Mouse (Mus musculus): Measurements from ENCODE around the gene Rnf4. TPM values are rescaled to one million over a fixed set of nuclear protein-coding genes. Genes with fewer than 3 reads are reported as not detected.

Rnf4 gene
- polyA plus RNA-seq, 1 experiment, result 31.8 TPM

- Histone ChIP-seq H3K27ac (ENCODE audit: insufficient read depth, low read depth, low read length) (peak overlapping the region; percentile 89), H3K36me3 (ENCODE audit: control insufficient read depth, insufficient read depth, low read length) (no peaks in the 10 kb centered on the region), H3K4me3 (ENCODE audit: low read depth, low read length) (peak overlapping the region; percentile 86), H3K27me3 (ENCODE audit: control insufficient read depth, insufficient read depth, low read length) (no peaks in the 10 kb centered on the region), H3K4me1 (ENCODE audit: control insufficient read depth, insufficient read depth, insufficient read length, low read length) (no peaks in the 10 kb centered on the region; the same call in 1 of the 2 replicates)
- TF ChIP-seq CTCF (IDR thresholded peaks at IDR 0.05; ENCODE audit: extremely low read depth, insufficient read length, insufficient replicate concordance, low read depth, low read length) (no peak), POLR2A (IDR thresholded peaks at IDR 0.05; ENCODE audit: low read depth, low read length) (no peak)
- WGBS, result 1% methylated on average over 21 of the region's 21 CpGs
Measured at GRCm38 (mm10) chr5:34335539-34336096, 471 bp upstream of the Rnf4 start.

DNA sequence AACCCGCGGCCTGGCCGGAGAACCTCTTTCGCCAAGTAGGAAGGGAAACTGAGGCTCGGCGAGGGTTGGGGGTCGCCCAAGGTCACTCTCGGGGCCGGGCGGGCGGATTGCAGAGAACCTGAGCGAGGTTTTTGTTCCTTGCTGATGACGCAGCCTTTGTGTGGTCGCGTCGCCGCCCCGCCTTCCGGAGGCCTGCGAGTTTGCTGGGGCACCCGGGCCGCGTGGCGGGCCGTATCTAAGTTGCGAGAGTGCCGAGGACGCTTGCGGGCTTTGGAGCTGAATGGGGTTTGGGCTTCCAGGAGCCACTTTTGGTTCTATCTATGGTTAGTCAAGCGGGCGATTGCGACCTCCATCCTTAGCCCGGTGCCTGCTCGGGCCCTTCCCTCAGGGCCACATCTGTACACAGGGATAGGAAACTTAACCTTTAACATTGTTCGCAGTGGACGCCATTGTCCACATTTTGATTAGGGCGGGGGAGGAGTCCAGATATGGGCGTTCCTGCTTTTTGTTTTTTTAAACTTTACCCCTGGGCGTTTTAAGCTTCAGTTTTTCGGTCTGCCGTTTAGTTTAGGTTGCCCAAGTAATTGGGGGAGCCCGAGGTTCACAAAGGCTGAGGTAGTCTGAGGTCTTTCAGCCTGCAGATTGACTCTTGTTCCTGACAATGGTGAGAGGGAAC, 824 bp downstream of the Rnf4 start:
- Histone ChIP-seq H3K36me3 (ENCODE audit: control insufficient read depth, insufficient read depth, low read length) (no peaks in the 10 kb centered on the region), H3K27me3 (ENCODE audit: control insufficient read depth, insufficient read depth, low read length) (no peaks in the 10 kb centered on the region), H3K4me3 (ENCODE audit: low read depth, low read length) (peak overlapping the region; percentile 98), H3K27ac (ENCODE audit: insufficient read depth, low read depth, low read length) (peak overlapping the region; percentile 57), H3K4me1 (ENCODE audit: control insufficient read depth, insufficient read depth, insufficient read length, low read length) (no peaks in the 10 kb centered on the region; the same call in 1 of the 2 replicates)
- under 1% methylated on average over 42 of the region's 42 CpGs for WGBS
- TF ChIP-seq CTCF (IDR thresholded peaks at IDR 0.05; ENCODE audit: extremely low read depth, insufficient read length, insufficient replicate concordance, low read depth, low read length), result no peak

GRCm38 (mm10) chr5:34340246-34340645, 4.2 kb downstream of the Rnf4 start:
- WGBS, result 79% methylated on average over 6 of the region's 6 CpGs
- Histone ChIP-seq H3K36me3 (ENCODE audit: control insufficient read depth, insufficient read depth, low read length) (peaks cover 9% of the 10 kb centered on the region), H3K4me3 (ENCODE audit: low read depth, low read length) (no peak overlapping the region), H3K27me3 (ENCODE audit: control insufficient read depth, insufficient read depth, low read length) (no peaks in the 10 kb centered on the region), H3K4me1 (ENCODE audit: control insufficient read depth, insufficient read depth, insufficient read length, low read length) (no peaks in the 10 kb centered on the region; the same call in 1 of the 2 replicates), H3K27ac (ENCODE audit: insufficient read depth, low read depth, low read length) (no peak overlapping the region)
- TF ChIP-seq POLR2A (IDR thresholded peaks at IDR 0.05; ENCODE audit: low read depth, low read length) (no peak), CTCF (IDR thresholded peaks at IDR 0.05; ENCODE audit: extremely low read depth, insufficient read length, insufficient replicate concordance, low read depth, low read length) (no peak)

DNA sequence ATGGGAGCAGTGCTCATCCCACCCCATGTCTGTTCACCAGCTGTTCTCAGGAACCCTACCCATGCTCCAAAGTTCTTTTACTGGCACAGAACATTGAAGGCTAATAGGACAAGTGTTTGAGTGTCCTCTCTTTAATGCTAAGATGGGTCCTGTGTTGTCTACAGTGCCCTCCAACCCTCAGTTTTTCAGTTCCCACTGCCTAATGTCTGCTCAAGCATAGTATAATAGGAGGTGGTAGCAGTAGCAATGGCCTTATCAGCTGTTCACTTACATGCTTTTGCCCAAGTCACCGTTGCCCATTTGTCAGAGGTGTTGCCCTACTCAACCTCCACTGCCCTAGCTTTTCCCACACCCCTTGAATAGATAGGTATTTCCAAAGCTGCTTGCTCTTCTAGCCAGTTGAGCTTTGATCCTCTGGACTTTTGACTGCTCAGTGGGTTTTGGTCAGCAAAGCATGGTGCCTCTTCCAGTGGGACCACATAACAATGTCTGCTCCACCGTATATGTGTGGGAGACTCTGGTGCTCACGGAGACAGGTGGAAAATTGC, 16.1 kb downstream of the Rnf4 start:
- Histone ChIP-seq H3K27me3 (ENCODE audit: control insufficient read depth, insufficient read depth, low read length) (no peaks in the 10 kb centered on the region), H3K4me1 (ENCODE audit: control insufficient read depth, insufficient read depth, insufficient read length, low read length) (no peaks in the 10 kb centered on the region), H3K4me3 (ENCODE audit: low read depth, low read length) (no peak overlapping the region), H3K36me3 (ENCODE audit: control insufficient read depth, insufficient read depth, low read length) (peaks cover 72% of the 10 kb centered on the region), H3K27ac (ENCODE audit: insufficient read depth, low read depth, low read length) (no peak overlapping the region)
- TF ChIP-seq CTCF (IDR thresholded peaks at IDR 0.05; ENCODE audit: extremely low read depth, insufficient read length, insufficient replicate concordance, low read depth, low read length), result no peak
- WGBS, result 94% methylated on average over 3 of the region's 3 CpGs

GRCm38 (mm10) chr5:34360261-34360660, 24.2 kb downstream of the Rnf4 start:
- Histone ChIP-seq H3K36me3 (ENCODE audit: control insufficient read depth, insufficient read depth, low read length) (peaks cover 15% of the 10 kb centered on the region), H3K27ac (ENCODE audit: insufficient read depth, low read depth, low read length) (no peak overlapping the region), H3K4me3 (ENCODE audit: low read depth, low read length) (no peak overlapping the region), H3K4me1 (ENCODE audit: control insufficient read depth, insufficient read depth, insufficient read length, low read length) (no peaks in the 10 kb centered on the region), H3K27me3 (ENCODE audit: control insufficient read depth, insufficient read depth, low read length) (no peaks in the 10 kb centered on the region)
- WGBS, result 93% methylated on average over 3 of the region's 3 CpGs
- TF ChIP-seq CTCF (IDR thresholded peaks at IDR 0.05; ENCODE audit: extremely low read depth, insufficient read length, insufficient replicate concordance, low read depth, low read length), result no peak
- TF ChIP-seq POLR2A (IDR thresholded peaks at IDR 0.05; ENCODE audit: low read depth, low read length), result no peak

GRCm38 (mm10) chr5:34363115-34363514, 27.0 kb downstream of the Rnf4 start:
- Histone ChIP-seq H3K27me3 (ENCODE audit: control insufficient read depth, insufficient read depth, low read length) (no peaks in the 10 kb centered on the region), H3K27ac (ENCODE audit: insufficient read depth, low read depth, low read length) (no peak overlapping the region), H3K36me3 (ENCODE audit: control insufficient read depth, insufficient read depth, low read length) (peaks cover 4% of the 10 kb centered on the region), H3K4me3 (ENCODE audit: low read depth, low read length) (no peak overlapping the region), H3K4me1 (ENCODE audit: control insufficient read depth, insufficient read depth, insufficient read length, low read length) (no peaks in the 10 kb centered on the region)
- no peak for TF ChIP-seq POLR2A (IDR thresholded peaks at IDR 0.05; ENCODE audit: low read depth, low read length)
- no peak for TF ChIP-seq CTCF (IDR thresholded peaks at IDR 0.05; ENCODE audit: extremely low read depth, insufficient read length, insufficient replicate concordance, low read depth, low read length)

- peak overlapping the region; percentile 80 for H3K4me3 ChIP-seq (ENCODE audit: low read depth, low read length)
- H3K4me1 ChIP-seq (ENCODE audit: control insufficient read depth, insufficient read depth, insufficient read length, low read length), result peaks cover 12% of the 10 kb centered on the region; the same call in 1 of the 2 replicates
- no peaks in the 10 kb centered on the region for H3K36me3 ChIP-seq (ENCODE audit: control insufficient read depth, insufficient read depth, low read length)
- H3K27ac ChIP-seq (ENCODE audit: insufficient read depth, low read depth, low read length), result peak overlapping the region; percentile 23
- TF ChIP-seq POLR2A (IDR thresholded peaks at IDR 0.05; ENCODE audit: low read depth, low read length) (no peak), CTCF (IDR thresholded peaks at IDR 0.05; ENCODE audit: extremely low read depth, insufficient read length, insufficient replicate concordance, low read depth, low read length) (no peak)
- no peaks in the 10 kb centered on the region for H3K27me3 ChIP-seq (ENCODE audit: control insufficient read depth, insufficient read depth, low read length)
- 55% methylated on average over 7 of the region's 7 CpGs for WGBS
Measured at GRCm38 (mm10) chr5:34368551-34369290, 32.6 kb downstream of the Rnf4 start.
